Mouse (Mus musculus) embryonic fibroblast, embryonic 13.5 days (primary cell): ENCODE measurements around the gene Atpaf2.

Source experiments
- CTCF ChIP-seq: IDR thresholded peaks from 2 replicates; pipeline ENCODE4 v1.5.1; 2011; ENCODE audit warnings: mild to moderate bottlenecking, control low read depth, low read length, moderate library complexity, borderline replicate concordance; ENCODE audit not compliant: insufficient read depth
- POLR2A ChIP-seq: IDR thresholded peaks from 2 replicates; pipeline ENCODE4 v1.6.1; 2011; ENCODE audit warnings: low read depth, mild to moderate bottlenecking, control low read depth, low read length, moderate library complexity

DNA sequence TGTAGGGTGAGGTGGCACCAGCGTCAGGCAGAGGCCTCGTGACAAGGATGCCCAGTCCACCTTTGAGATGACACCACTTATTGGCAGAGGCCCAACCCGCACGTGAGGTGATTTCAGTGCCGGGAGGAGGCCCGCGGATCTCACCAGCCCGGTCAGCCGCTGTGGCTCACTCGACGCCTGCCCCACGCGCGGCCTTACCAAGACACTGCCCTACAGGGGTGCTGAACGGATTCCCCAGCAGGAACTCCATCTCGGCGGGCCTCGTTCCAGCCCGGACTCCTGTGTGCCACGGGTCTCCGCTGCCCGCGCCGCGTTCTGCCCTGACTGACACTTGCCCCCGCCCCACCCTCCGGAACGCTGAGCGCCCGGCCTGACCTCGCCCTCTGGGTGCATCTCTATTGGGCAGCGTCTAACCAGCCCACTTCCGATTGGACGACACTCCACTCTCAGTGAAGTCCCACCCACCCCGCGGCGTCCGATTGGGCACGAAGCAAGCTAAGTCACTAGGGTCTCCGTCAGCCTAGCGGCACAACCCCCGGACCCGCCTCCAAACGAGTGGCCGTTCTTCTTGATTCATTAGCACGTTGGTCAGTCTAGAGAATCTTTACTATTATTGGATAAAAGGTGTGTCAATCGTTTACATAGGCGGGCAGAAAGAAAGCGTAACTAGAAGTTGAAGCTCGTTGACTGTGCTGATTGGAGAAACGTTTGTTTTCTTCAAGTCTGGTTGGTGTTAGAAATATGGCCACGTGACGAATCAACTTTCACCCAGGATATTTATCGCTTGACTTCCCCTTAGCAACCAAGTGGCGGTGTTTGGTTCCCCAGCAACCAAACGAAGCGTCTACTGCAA lies 65.5 kb downstream of the Atpaf2 start, which contains the start of the genes Tom1l2 and Drc3:
- no peak for TF ChIP-seq CTCF
- peak; percentile 75 for TF ChIP-seq POLR2A
